Comparison of ENCODE assay signal across 8 mouse cellular contexts in the genomic region with DNA sequence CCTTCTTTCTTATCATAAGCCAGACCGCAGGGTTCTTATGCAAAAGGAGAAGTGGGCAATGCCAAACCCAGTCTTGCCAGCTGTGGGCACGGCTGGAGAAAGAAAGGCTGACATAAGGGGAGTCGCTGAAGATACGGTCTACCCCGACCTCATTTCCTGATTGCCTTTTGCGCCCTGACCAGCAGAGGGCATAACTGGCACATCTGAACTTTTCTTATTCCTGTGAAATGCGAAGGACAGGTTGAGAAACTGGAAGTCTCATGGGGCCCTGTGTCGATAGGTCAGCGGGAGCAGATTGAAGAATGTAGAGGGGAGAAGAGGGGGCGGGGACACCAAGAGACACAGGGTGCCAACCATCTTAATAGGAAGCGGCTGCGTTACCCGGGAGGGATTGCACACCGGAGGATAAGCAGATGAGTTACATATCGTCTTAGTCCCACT.
DNase-seq lines count a peak whose midpoint lies in the region; ATAC-seq and TF ChIP-seq lines count a peak whose summit lies in the region.

No protein-coding gene starts in this region.

- WGBS in hindbrain, postnatal 0 days: 2% methylated on average over 15 of the region's 15 CpGs

- peak; percentile 83 for TF ChIP-seq CTCF in gastrocnemius, adult 2 months (IDR thresholded peaks at IDR 0.05)
- peak; percentile 89 for TF ChIP-seq CTCF in hindbrain, postnatal 0 days (IDR thresholded peaks at IDR 0.05; ENCODE audit: low read depth)

- ATAC-seq in hindbrain, postnatal 0 days: peak; percentile 13

- no peaks in the 10 kb centered on the region for H3K9me3 ChIP-seq in hindbrain, postnatal 0 days (ENCODE audit: low read length)

- no peaks in the 10 kb centered on the region for H3K27me3 ChIP-seq in hindbrain, postnatal 0 days (ENCODE audit: insufficient read depth, low read length)

- no peak overlapping the region for H3K27ac ChIP-seq in gastrocnemius, adult 2 months
- peak overlapping the region; percentile 5; the same call in 1 of the 2 replicates for H3K27ac ChIP-seq in hindbrain, postnatal 0 days

- H3K4me3 ChIP-seq in gastrocnemius, adult 2 months: peak overlapping the region; percentile 71
- H3K4me3 ChIP-seq in hindbrain, postnatal 0 days (ENCODE audit: low read length): peak overlapping the region; percentile 33

- H3K36me3 ChIP-seq in hindbrain, postnatal 0 days (ENCODE audit: insufficient read depth, low read length): no peaks in the 10 kb centered on the region

- DNase-seq in T-cell, adult 2 months (ENCODE audit: low spot score): peak; percentile 63
- peak; percentile 67 to 78 for DNase-seq in cerebellum, postnatal 36 days
- DNase-seq in gastrocnemius, adult 2 months: peak; percentile 66
- peak; percentile 82 for DNase-seq in hindbrain, postnatal 0 days (ENCODE audit: low spot score)
- peak; percentile 73 to 74 for DNase-seq in left cerebral cortex, adult 18-20 months (ENCODE audit: low spot score in 2 of 2)
- peak; percentile 53 to 77 for DNase-seq in lung, postnatal 4 days
- DNase-seq in retina, postnatal 1 day: peak; percentile 89
- DNase-seq in urinary bladder, adult 2 months (ENCODE audit: low spot score): peak; percentile 43

- H3K4me1 ChIP-seq in hindbrain, postnatal 0 days (ENCODE audit: insufficient read depth, low read length): 0 out of 2 replicates have a peak, but pooled peaks cover 3% of the 10 kb centered on the region

- H3K9ac ChIP-seq in hindbrain, postnatal 0 days (replicated peaks; ENCODE audit: low read length): peak overlapping the region; percentile 22

- intact Hi-C loops in gastrocnemius, adult 2 months (cut with DNase I): no loop called here

- peak overlapping the region; percentile 66 for H3K4me2 ChIP-seq in hindbrain, postnatal 0 days (ENCODE audit: low read depth, low read length)
